Mouse (Mus musculus) heart, postnatal 0 days (tissue): ENCODE measurements at regions not wholly inside any gene's neighbourhood (a gene's known extent, or its start where the extent isn't known, plus 50 kb on each side); places are given as distances from the start of the nearest gene placed in this dataset.

ENCODE experiments used
- CTCF ChIP-seq: IDR thresholded peaks from 2 replicates; pipeline ENCODE4 v1.5.1; 2016; ENCODE audit warnings: antibody characterized with exemption, control low read depth, low read depth
- EP300 ChIP-seq: IDR thresholded peaks from 2 replicates; pipeline ENCODE4 v1.6.1; 2016; ENCODE audit warnings: antibody characterized with exemption, low read depth

GRCm38 (mm10) chr12:50969402-50969801 is 320.5 kb upstream of the Prkd1 start:
- TF ChIP-seq CTCF (no peak), EP300 (no peak)
